Mouse (Mus musculus): ENCODE measurements around the gene 4921524J17Rik. TPM values are rescaled to one million over a fixed set of nuclear protein-coding genes. Genes with fewer than 3 reads are reported as not detected.

The 4921524J17Rik gene
- polyA plus RNA-seq, 1 experiment from 2014 or later = 48.2 TPM

GRCm38 (mm10) chr8:85372465-85372839, 60.2 kb downstream of the 4921524J17Rik start:
- Histone ChIP-seq H3K27me3 (ENCODE audit: control insufficient read depth, insufficient read depth, low read length) (no peaks in the 10 kb centered on the region), H3K4me2 (ENCODE audit: low read depth, low read length, severe bottlenecking) (no peak overlapping the region), H3K36me3 (ENCODE audit: control insufficient read depth, insufficient read depth, low read length) (no peaks in the 10 kb centered on the region), H3K4me3 (ENCODE audit: low read depth, low read length) (no peak overlapping the region), H3K9ac (ENCODE audit: low read length) (no peak overlapping the region), H3K4me1 (replicated peaks; ENCODE audit: control insufficient read depth, insufficient read depth, low read length) (no peaks in the 10 kb centered on the region), H3K27ac (ENCODE audit: low read depth, low read length) (no peak overlapping the region), H3K9me3 (ENCODE audit: control insufficient read depth, low read length) (no peaks in the 10 kb centered on the region)
- no peak for DNase-seq (ENCODE audit: low spot score)
- 96% methylated on average over 1 of the region's 1 CpGs for WGBS
- no peak for ATAC-seq (replicated peaks; ENCODE audit: low FRiP score)

GRCm38 (mm10) chr8:85371736-85372464, 60.7 kb downstream of the 4921524J17Rik start:
- no peaks in the 10 kb centered on the region for H3K27me3 ChIP-seq (ENCODE audit: control insufficient read depth, insufficient read depth, low read length)
- no peaks in the 10 kb centered on the region for H3K4me1 ChIP-seq (replicated peaks; ENCODE audit: control insufficient read depth, insufficient read depth, low read length)
- WGBS = 85% methylated on average over 5 of the region's 5 CpGs
- H3K9ac ChIP-seq (ENCODE audit: low read length) = no peak overlapping the region
- no peaks in the 10 kb centered on the region for H3K9me3 ChIP-seq (ENCODE audit: control insufficient read depth, low read length)
- H3K4me2 ChIP-seq (ENCODE audit: low read depth, low read length, severe bottlenecking) = no peak overlapping the region
- H3K4me3 ChIP-seq (ENCODE audit: low read depth, low read length) = no peak overlapping the region
- DNase-seq (ENCODE audit: low spot score) (no peak), ATAC-seq (replicated peaks; ENCODE audit: low FRiP score) (no peak)
- H3K36me3 ChIP-seq (ENCODE audit: control insufficient read depth, insufficient read depth, low read length) = no peaks in the 10 kb centered on the region
- no peak overlapping the region for H3K27ac ChIP-seq (ENCODE audit: low read depth, low read length)

GRCm38 (mm10) chr8:85365176-85365575, 67.5 kb downstream of the 4921524J17Rik start:
- no peak overlapping the region for H3K4me2 ChIP-seq (ENCODE audit: low read depth, low read length, severe bottlenecking)
- ATAC-seq (replicated peaks; ENCODE audit: low FRiP score) = no peak

GRCm38 (mm10) chr8:85364628-85365027, 68.0 kb downstream of the 4921524J17Rik start:
- no peaks in the 10 kb centered on the region for H3K27me3 ChIP-seq (ENCODE audit: control insufficient read depth, insufficient read depth, low read length)
- no peaks in the 10 kb centered on the region for H3K9me3 ChIP-seq (ENCODE audit: control insufficient read depth, low read length)
- no peak overlapping the region for H3K27ac ChIP-seq (ENCODE audit: low read depth, low read length)
- no peak for ATAC-seq (replicated peaks; ENCODE audit: low FRiP score)
- no peak overlapping the region for H3K4me2 ChIP-seq (ENCODE audit: low read depth, low read length, severe bottlenecking)
- WGBS = 81% methylated on average over 11 of the region's 11 CpGs
- H3K4me3 ChIP-seq (ENCODE audit: low read depth, low read length) = no peak overlapping the region
- no peak overlapping the region for H3K9ac ChIP-seq (ENCODE audit: low read length)
- no peaks in the 10 kb centered on the region for H3K4me1 ChIP-seq (replicated peaks; ENCODE audit: control insufficient read depth, insufficient read depth, low read length)
- H3K36me3 ChIP-seq (ENCODE audit: control insufficient read depth, insufficient read depth, low read length) = no peaks in the 10 kb centered on the region
- DNase-seq (ENCODE audit: low spot score) = no peak

More at GRCm38 (mm10) chr8:85365176-85365575, 67.5 kb downstream of the 4921524J17Rik start:
- Histone ChIP-seq H3K27me3 (ENCODE audit: control insufficient read depth, insufficient read depth, low read length) (no peaks in the 10 kb centered on the region), H3K27ac (ENCODE audit: low read depth, low read length) (no peak overlapping the region), H3K9ac (ENCODE audit: low read length) (no peak overlapping the region), H3K4me1 (replicated peaks; ENCODE audit: control insufficient read depth, insufficient read depth, low read length) (no peaks in the 10 kb centered on the region), H3K4me3 (ENCODE audit: low read depth, low read length) (no peak overlapping the region), H3K36me3 (ENCODE audit: control insufficient read depth, insufficient read depth, low read length) (no peaks in the 10 kb centered on the region), H3K9me3 (ENCODE audit: control insufficient read depth, low read length) (no peaks in the 10 kb centered on the region)
- no peak for DNase-seq (ENCODE audit: low spot score)
- WGBS = 57% methylated on average over 6 of the region's 6 CpGs

- no peak overlapping the region for H3K4me3 ChIP-seq (ENCODE audit: low read depth, low read length)
- WGBS = 77% methylated on average over 6 of the region's 6 CpGs
- no peaks in the 10 kb centered on the region for H3K4me1 ChIP-seq (replicated peaks; ENCODE audit: control insufficient read depth, insufficient read depth, low read length)
- H3K9ac ChIP-seq (ENCODE audit: low read length) = no peak overlapping the region
- DNase-seq (ENCODE audit: low spot score) (no peak), ATAC-seq (replicated peaks; ENCODE audit: low FRiP score) (no peak)
- no peaks in the 10 kb centered on the region for H3K27me3 ChIP-seq (ENCODE audit: control insufficient read depth, insufficient read depth, low read length)
- H3K27ac ChIP-seq (ENCODE audit: low read depth, low read length) = no peak overlapping the region
- no peaks in the 10 kb centered on the region for H3K9me3 ChIP-seq (ENCODE audit: control insufficient read depth, low read length)
- no peak overlapping the region for H3K4me2 ChIP-seq (ENCODE audit: low read depth, low read length, severe bottlenecking)
- H3K36me3 ChIP-seq (ENCODE audit: control insufficient read depth, insufficient read depth, low read length) = no peaks in the 10 kb centered on the region
Measured at GRCm38 (mm10) chr8:85363406-85363805, 69.2 kb downstream of the 4921524J17Rik start.

GRCm38 (mm10) chr8:85362211-85362610, 70.4 kb downstream of the 4921524J17Rik start:
- no peaks in the 10 kb centered on the region for H3K27me3 ChIP-seq (ENCODE audit: control insufficient read depth, insufficient read depth, low read length)
- ATAC-seq (replicated peaks; ENCODE audit: low FRiP score) = no peak
- no peak overlapping the region for H3K9ac ChIP-seq (ENCODE audit: low read length)
- H3K36me3 ChIP-seq (ENCODE audit: control insufficient read depth, insufficient read depth, low read length) = no peaks in the 10 kb centered on the region
- no peaks in the 10 kb centered on the region for H3K4me1 ChIP-seq (replicated peaks; ENCODE audit: control insufficient read depth, insufficient read depth, low read length)
- WGBS = 77% methylated on average over 4 of the region's 4 CpGs
- DNase-seq (ENCODE audit: low spot score) = no peak
- H3K27ac ChIP-seq (ENCODE audit: low read depth, low read length) = no peak overlapping the region
- no peak overlapping the region for H3K4me3 ChIP-seq (ENCODE audit: low read depth, low read length)
- no peak overlapping the region for H3K4me2 ChIP-seq (ENCODE audit: low read depth, low read length, severe bottlenecking)
- H3K9me3 ChIP-seq (ENCODE audit: control insufficient read depth, low read length) = no peaks in the 10 kb centered on the region

Other genes starting within 250 kb of the 4921524J17Rik start
- gene Olfr371, start 206.8 kb downstream of the 4921524J17Rik start, polyA plus RNA-seq (2014; fragmentation: Nextera tagmentation; extraction: Ambion mirVana) = not detected in 2 replicates
- gene Orc6, start 133.2 kb downstream of the 4921524J17Rik start, polyA plus RNA-seq (2014; fragmentation: Nextera tagmentation; extraction: Ambion mirVana) = 145 and 159 TPM in 2 replicates
- gene Vps35, start 133.0 kb downstream of the 4921524J17Rik start, polyA plus RNA-seq (2014; fragmentation: Nextera tagmentation; extraction: Ambion mirVana) = 163 and 166 TPM in 2 replicates
- 1.2 and 1.7 TPM in 2 replicates for gene Mylk3, start 46.5 kb downstream of the 4921524J17Rik start, polyA plus RNA-seq (2014; fragmentation: Nextera tagmentation; extraction: Ambion mirVana)
- 38.6 and 41.4 TPM in 2 replicates for gene Gpt2, start 59.7 kb upstream of the 4921524J17Rik start, polyA plus RNA-seq (2014; fragmentation: Nextera tagmentation; extraction: Ambion mirVana)
- 193 and 215 TPM in 2 replicates for gene Dnaja2, start 122.5 kb upstream of the 4921524J17Rik start, polyA plus RNA-seq (2014; fragmentation: Nextera tagmentation; extraction: Ambion mirVana)

All from forebrain, embryonic 11.5 days (tissue).